Mouse (Mus musculus) bone marrow, adult 2 months (tissue): Measurements from ENCODE around the gene Slc15a2.

Experiments
- CTCF ChIP-seq: fragments of 200-500 bp; IDR thresholded peaks from 2 replicates; pipeline ENCODE4 v1.5.1; 2011; ENCODE audit warnings: low read length, control low read depth; ENCODE audit not compliant: control insufficient read depth, insufficient read depth
- POLR2A ChIP-seq: fragments of 200-500 bp; IDR thresholded peaks from 2 replicates; pipeline ENCODE4 v1.6.1; 2011; ENCODE audit warnings: low read depth, mild to moderate bottlenecking, control low read depth, low read length, borderline replicate concordance; ENCODE audit not compliant: control insufficient read depth

DNA sequence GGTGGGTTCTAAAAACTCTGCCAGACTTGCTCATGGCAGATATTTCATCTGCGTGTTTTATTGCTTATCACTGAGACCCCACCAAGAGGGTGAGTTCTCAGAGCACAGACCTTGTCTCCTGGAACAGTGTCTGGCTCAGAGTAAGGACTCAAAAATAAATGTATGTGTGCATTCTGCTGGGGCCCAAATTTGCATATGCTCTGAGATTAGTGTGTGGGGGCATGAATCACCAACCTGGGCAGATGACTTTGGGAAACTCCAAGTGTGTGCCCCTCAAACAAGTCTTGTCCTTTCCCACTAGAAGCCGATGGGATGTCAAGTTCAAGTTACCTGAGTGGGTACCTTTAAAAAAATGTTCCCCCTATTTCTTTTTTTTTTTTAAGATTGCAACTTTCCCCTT lies 84.3 kb downstream of the Slc15a2 start:
- TF ChIP-seq CTCF (no peak), POLR2A (no peak)
